Mouse (Mus musculus): ENCODE data around the gene Malsu1.

The Malsu1 gene

DNA sequence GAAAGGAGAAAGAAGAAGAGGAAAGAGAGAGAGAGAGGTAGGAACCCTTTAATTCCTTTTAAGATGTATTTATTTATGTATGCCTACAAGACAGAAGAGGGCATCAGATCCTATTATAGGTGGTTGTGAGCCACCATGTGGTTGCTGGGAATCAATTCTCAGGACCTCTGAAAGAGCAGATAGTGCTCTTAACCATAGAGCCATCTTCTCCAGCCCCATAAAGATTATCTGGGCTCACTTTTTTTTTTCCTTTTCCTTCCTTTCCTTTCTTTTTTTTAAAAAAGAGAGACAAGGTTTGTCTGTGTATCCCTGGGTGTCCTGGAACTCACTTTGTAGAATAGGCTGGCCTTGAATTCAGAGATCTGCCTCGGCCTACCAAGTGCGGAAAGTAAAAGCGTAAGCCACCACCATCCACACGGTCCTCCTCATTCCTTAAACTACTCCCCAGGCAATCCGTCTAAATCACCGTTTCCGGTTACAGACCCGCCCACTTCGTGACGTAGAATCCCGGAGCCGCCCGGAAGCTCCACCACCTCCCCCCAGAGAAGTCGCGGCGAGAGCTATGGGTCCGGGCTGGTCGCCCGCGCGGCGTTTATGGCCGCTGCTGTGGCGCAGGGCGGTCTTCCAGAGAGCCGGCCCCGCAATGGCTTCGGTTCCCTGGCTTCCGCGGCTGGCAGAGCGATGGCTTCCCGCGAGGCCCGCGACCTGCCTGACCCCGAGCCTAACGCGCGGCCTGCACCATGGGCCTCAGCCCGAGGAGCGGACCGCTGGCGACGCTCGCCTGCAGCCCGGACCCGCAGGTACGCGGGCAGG, at the start of gene Malsu1:
Gene Malsu1 (plus strand): TSS at position 492 of the 813 bp plus-strand sequence.
- DNase-seq (ENCODE audit: low read depth): peak; percentile 97

- DNase-seq (ENCODE audit: low read depth): no peak
Observed at GRCm38 (mm10) chr6:49025290-49025689, 48.3 kb upstream of the Malsu1 start.

DNA sequence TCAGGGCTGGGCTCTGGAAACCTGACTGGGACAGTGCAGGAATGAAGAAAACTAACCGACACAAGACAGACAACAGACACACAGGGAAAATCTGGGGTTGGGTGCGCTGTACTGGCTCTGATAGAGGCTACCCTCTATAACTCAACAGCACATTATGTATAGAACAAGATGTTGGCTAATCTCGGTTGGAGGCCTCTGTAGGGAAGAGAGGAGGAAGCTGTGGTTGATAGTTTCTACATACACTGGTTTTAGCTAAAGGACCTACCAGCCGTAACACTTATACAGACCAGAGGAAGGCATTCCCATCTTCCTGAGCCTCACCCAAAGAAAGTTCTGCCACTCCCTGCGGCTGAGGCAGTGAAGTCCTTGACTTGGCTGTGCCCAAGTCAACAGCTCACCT, 47.1 kb upstream of the Malsu1 start:
- no peak for DNase-seq (ENCODE audit: low read depth)

DNA sequence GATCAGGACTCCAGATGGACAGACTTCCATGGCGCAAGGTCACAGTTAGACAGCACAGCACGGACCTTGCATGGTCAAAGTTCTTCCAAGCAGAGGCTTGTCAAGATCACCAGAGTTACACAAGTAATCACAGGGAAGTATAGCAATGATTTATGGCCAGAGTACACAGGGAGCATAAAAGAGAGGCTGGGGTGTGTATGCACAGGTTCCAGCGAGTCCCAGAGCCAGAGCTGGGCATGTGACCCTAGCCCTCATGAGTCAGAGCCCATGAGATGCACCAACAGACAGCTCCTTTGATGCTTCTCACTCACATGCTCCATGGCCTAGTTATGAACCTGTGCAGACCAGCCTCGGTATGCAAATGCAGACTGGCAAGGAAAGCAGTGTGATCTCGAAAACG, 45.6 kb upstream of the Malsu1 start:
- DNase-seq (ENCODE audit: low read depth): peak; percentile 38

DNA sequence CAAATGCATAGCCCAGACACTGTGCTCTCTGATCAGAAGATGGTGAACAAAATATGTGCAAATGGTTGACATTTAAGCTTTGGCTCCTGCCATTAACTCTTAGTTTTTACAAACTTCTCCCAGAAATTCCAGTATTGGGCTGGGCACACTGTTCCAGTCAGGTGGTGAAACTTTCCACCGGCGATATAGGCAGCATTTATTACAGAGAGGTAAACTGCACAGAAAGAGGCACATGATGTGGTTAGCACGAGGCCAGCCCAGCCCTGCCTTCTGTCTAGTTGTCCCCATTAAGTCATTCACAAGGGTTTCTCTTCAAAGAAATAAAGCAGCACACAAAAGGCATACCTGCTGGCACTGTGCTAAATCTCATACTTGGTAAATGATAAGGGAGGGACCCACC, 44.9 kb upstream of the Malsu1 start:
- DNase-seq (ENCODE audit: low read depth): no peak

GRCm38 (mm10) chr6:49031230-49031629, 42.4 kb upstream of the Malsu1 start:
- DNase-seq (ENCODE audit: low read depth): no peak

GRCm38 (mm10) chr6:49032783-49033182, 40.8 kb upstream of the Malsu1 start:
- DNase-seq (ENCODE audit: low read depth): no peak

- peak; percentile 78 for DNase-seq (ENCODE audit: low read depth)
Observed at GRCm38 (mm10) chr6:49036275-49037267, 37.0 kb upstream of the Malsu1 start, which contains the start of gene Gpnmb. Gpnmb (plus strand) TSS chr6:49036546.

- DNase-seq (ENCODE audit: low read depth): peak; percentile 36
Observed at GRCm38 (mm10) chr6:49037268-49037662, 36.3 kb upstream of the Malsu1 start.

GRCm38 (mm10) chr6:49039470-49040180, 34.0 kb upstream of the Malsu1 start:
- DNase-seq (ENCODE audit: low read depth): peak; percentile 92

DNA sequence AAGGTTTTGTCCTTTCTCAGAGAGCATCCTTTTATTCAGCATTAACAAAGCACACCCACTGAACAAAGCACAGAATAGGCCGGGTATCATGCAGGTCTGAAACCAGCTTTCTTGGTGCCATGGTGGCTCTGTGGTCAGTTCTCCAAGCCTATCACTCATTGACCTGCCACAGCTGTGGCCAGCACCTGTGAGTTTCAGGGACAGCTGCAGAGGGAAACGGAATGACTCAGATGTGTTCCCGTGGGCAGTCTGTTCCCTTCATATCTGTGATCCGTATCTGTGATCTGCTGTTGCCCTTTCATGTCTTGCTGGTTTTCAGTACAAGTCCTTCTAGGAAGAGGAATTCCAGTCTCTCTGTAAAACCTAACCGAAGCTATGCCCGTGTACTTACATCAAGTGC, 27.1 kb upstream of the Malsu1 start:
- no peak for DNase-seq (ENCODE audit: low read depth)

DNA sequence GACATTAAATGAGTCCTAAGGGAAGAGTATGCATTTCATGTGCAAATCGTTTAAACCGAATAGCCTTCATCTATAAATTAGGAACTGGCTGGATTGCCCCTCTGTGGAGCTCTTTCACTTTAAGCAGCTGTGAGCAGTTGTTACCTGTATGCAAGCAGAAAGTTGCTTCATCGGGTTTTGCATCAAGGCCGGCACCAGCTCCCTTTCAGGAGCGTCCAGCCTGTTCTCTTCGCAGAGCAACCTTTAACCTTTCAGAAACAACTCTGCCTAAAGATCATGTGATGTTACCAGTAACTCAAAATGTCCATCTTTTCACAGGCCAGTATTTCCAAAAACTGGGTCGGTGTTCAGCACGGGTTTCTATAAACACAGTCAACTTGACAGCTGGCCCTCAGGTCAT, 26.6 kb upstream of the Malsu1 start:
- no peak for DNase-seq (ENCODE audit: low read depth)

- DNase-seq (ENCODE audit: low read depth): no peak
Observed at GRCm38 (mm10) chr6:49047848-49048247, 25.7 kb upstream of the Malsu1 start.

DNA sequence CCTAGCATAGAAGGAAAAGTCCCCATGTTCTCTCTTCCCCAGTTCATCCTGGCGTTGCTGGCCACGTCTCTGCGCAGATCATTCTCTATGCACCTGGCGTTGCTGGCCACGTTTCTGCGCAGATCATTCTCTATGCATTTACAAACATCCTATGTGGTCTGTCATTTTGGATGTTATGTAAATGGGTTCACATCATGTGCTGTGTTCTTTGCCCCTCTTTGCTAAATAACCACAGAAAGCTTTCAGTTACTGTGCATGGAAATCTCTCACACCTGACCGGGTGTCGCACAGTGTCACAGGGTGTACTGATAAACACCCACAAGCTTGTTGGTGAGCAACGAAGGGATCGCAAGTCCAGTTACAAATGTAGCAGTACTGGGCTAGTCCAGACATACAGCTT, 25.2 kb upstream of the Malsu1 start:
- DNase-seq (ENCODE audit: low read depth): no peak

DNA sequence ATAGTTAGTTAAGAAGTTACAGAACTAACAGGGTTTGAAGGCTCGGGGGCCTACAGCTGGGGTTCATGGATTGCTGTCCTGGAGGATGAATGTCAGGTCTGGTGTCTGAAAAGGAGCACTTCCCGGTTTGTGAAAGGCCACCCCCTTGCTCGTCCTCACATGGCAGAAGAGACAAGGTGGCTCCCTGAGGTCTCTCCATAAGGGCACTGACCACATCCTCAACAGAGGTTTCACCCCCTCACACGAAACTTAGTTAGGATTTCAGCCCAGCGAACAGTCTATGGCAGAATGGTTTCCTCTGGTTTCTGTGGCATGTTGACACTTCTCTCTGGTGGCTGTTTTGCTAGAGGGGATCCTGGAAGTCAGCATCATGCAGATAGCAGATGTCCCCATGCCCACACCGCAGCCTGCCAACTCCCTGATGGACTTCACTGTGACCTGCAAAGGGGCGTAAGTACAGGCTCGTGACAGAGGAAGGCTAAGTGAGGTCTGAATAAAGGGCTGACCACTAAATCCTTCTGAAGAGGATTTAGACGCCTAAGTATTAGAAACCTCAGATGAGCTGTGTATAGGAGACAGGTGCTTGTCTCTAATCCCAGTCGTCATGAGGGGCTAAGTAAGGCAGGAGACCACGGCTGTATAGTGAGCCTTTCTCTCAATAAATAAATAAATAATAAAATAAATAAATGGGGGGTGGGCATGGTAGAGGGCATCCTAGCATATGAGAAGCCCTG, 22.8 kb upstream of the Malsu1 start:
- DNase-seq (ENCODE audit: low read depth): no peak

- DNase-seq (ENCODE audit: low read depth): no peak
Observed at GRCm38 (mm10) chr6:49052191-49052590, 21.4 kb upstream of the Malsu1 start.

DNA sequence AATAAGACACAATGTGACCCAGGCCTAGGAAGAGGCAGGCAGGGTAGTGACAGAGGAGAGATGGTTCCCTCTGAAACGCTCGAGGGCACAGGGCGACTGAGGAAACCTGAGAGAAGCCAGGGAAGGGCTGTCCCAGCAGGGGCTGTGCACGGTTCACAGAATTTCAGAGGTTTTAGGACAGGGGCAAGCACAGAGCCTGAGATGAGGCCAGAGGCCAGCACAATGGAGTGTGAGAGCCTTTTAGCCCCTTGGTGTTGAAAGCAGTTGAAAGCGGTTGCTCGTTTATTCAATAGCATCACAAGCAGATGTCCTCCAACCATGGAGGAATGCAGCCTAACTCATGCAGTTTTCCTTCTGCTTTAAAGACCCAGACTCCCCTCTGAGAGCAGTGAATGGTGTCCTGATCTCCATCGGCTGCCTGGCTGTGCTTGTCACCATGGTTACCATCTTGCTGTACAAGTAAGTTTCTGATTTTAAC, 18.3 kb upstream of the Malsu1 start:
- DNase-seq (ENCODE audit: low read depth): no peak

- no peak for DNase-seq (ENCODE audit: low read depth)
Observed at GRCm38 (mm10) chr6:49056009-49056408, 17.6 kb upstream of the Malsu1 start.

GRCm38 (mm10) chr6:49057053-49058021, 16.3 kb upstream of the Malsu1 start:
- DNase-seq (ENCODE audit: low read depth): peak; percentile 90

DNA sequence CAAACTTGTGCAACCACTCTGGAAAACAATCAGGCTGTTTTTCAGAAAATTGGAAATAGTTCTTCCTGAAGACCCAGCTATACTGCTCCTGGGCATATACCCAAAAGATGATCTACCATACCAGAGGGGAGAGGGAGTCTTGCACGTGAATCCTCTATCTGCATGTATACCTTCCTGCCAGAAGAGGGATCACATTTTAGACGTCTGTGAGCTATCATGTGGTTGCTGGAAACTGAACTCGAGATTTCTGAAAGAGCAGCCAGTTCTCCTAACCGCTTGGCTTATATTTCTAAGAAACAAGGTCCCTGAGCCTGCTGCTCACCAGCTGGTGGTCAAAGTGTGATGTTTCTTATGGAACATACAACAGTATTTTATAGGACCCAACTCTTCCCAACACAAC, 5.2 kb upstream of the Malsu1 start:
- DNase-seq (ENCODE audit: low read depth): peak; percentile 32

Data from NIH3T3 (cell line).